Mouse (Mus musculus): ENCODE measurements around the gene Gm20721.
"Not testable (repeated sequence)": the region's sequence is repeated elsewhere in the genome, so short reads cannot be mapped to it uniquely, and the experiment has no call there.

The Gm20721 gene

DNA sequence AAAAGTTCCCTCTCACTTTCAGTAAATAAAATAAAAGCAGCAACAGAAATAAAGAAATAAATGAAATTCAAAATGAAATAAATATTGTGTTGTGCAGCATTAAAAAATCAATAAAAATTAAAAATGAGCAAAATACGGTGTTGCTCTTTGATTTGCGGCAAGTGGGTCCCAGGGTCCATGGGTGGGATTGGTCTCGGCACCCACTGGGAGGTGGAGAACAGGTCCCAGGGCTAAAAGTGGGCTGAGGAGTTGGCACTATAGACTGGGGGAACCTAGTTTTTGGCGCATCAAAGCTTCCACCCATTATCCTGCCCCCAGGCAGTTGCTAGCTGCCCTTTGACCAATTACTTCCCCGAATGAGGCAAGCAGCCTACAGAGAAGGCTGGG is at the start of gene Gm20721:
Gene Gm20721, minus strand, starts transcription at position 101 of the 387 bp plus-strand sequence.
- DNase-seq (ENCODE audit: low read depth): no peak

GRCm38 (mm10) chr2:174393383-174393782 is 46.9 kb upstream of the Gm20721 start:
- DNase-seq (ENCODE audit: low read depth): no peak

DNA sequence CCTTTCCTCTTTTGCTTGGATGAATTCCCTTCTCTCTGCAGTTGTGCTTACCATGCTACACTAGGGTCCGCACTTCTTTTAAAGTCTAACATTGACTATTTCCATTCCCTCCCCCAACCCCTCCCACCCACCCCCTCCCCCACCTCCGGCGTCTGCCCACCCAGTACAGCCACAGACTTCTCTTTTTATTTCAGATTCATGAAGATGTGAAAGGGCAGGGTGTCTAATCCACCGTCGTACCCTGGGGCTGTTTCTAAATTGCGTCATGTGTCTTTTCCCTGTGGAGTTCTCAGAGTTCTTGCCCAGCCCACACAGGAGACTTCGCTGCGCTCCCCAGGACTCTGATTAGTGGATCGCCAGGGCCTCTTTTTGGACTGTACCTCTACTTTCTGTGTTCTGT is 46.0 kb upstream of the Gm20721 start:
- peak; percentile 16 for DNase-seq (ENCODE audit: low read depth)

DNA sequence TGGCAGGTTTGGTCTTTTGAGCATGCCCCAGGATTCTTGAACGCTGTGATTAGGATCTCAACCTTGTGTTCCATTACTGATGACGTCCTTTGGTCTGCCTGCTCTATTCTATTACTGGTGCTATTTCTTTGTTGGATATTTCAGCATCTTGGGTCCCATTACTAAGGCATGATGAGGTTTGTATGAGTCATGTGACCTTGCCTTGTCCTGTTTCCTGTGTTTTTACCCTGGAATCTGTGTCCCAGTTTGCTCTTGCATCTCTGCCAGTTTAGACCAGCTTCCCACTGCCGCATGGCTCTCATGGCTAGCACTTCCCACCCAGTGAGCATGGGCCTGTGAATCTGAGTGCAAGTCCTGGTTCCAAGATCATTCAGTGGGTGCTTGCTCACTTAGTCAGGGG is 45.4 kb upstream of the Gm20721 start:
- peak; percentile 39 for DNase-seq (ENCODE audit: low read depth)

- no peak for DNase-seq (ENCODE audit: low read depth)
Observed at GRCm38 (mm10) chr2:174381021-174381420, 34.5 kb upstream of the Gm20721 start.

GRCm38 (mm10) chr2:174366571-174366970 is 20.1 kb upstream of the Gm20721 start:
- no peak for DNase-seq (ENCODE audit: low read depth)

DNA sequence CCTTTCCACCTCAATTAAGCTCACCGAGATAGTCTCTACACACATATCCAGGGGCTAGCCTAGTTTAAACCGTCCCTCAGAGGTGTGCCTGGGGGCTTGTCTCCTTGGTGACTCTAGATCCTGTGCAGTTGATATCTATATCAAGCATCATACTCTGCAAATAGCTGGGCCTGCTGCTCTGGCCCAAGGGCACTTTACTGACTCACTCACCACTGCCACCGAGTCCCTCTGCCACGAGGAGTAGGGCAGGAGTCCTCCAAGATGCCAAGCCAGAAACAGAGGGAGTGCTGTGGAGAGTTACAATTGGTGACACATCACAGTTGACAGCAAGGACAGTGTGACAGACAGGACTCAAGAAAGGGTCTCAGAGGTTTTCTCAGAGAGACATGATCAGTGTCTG is 13.1 kb upstream of the Gm20721 start:
- no peak for DNase-seq (ENCODE audit: low read depth)

DNA sequence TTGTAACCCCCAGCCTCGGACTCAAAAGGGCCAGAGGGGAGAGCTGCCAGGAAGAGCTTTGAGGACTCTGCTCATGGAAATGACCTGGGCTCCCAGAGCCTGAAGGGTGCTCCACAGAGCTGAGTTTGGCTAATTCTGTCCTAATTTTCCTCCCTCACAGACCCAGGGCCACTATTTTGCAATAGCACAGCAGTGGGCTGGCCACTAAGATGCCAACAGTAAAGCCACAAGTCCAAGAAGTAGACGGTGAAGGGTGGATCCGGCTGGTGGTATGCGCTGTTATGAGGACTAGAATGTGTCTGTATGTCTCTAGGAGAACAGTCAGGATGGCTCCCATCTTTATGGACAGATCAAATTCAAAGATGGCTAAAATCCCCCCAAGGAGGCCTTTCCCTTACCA is 12.0 kb upstream of the Gm20721 start:
- no peak for DNase-seq (ENCODE audit: low read depth)

DNA sequence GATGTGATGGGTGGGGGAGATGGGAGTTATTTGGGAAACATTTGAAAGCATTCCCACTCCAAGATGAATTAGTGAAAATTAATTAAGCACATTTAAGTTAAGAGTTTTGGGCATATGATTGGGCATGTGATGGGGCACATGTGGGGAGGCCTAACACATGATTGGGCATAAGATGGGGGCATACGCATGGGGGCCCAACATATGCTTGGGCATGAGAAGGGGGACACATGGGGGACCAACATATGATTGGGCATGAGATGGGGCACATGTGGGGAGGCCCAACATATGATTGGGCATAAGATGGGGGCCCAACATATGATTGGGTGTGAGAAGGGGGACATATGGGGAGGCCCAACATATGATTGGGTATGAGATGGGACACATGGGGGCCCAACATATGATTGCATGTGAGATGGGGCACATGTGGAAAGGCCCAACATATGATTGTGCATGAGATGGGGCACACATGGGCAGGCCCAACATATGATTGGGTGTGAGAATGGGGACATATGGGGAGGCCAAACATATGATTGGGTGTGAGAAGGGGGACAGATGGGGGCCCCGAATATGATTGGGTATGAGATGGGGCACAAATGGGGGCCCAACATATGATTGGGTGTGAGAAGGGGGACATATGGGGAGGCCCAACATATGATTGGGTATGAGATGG is 622 bp upstream of the Gm20721 start:
- DNase-seq (ENCODE audit: low read depth): not testable (repeated sequence)

DNA sequence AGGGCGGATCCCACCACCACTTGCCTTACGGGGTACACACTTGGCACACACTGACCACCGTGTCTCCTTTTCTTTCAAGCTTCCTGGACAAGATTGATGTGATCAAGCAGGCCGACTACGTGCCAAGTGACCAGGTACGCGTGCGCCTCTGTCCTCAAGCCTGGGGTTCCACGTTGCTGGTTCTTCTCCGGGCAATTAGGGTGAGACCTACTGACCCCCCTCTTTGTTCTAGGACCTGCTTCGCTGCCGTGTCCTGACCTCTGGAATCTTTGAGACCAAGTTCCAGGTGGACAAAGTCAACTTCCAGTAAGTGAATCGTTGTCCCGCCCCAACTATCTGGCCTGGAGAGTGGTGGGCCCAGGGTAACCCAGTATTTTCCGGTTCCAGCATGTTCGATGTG is 1.5 kb downstream of the Gm20721 start:
- DNase-seq (ENCODE audit: low read depth): no peak

DNA sequence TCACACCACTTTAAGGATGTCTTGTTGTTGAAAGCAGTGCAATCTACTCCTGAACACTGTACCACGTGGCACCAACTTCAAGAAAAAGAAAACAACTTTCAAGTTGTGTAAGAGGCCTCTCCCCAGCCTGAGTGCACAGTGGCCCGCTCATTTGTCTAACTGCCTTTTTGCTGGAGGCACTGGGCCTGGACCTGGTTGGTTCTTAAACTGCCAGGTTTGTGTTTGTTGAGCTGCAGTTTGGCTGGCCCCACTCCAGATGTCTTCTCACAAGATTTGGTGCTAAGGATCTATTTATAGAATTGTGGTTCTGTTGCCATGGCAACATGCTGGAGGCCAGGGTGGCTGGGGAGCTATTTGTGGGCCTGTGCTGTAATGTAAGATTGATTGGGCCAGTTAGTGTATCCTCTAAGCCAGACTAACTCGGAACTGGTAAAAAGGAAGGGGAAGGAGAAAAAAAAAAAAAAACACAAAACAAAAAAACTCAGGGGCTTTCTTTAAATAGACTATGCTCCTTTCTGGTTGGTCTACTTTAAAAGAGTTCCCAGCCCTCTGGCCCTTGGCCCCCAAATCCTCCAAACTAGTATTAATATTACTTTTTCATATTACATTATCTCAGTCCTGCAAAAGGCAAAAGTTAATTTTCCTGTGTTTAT is 2.4 kb downstream of the Gm20721 start:
- peak; percentile 100 for DNase-seq (ENCODE audit: low read depth)

DNA sequence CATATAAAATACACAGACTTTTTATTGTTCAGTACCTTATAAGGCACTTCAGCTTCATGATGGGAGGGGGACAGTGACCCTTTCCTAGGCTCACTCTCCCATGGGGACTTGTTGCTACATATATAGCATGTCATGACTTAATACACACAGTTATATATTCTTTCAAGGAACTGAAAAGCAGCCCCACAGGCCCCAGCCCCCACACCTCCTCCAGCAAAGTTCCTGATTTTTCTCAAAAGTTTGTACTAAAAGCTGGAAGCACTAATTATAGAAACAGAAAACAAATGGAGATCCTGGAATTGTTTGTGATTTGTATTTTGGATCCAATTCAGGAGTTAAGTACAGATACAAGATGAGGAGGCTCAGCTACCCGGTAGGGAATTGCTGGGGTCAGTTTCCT is 2.9 kb downstream of the Gm20721 start:
- DNase-seq (ENCODE audit: low read depth): peak; percentile 31

DNA sequence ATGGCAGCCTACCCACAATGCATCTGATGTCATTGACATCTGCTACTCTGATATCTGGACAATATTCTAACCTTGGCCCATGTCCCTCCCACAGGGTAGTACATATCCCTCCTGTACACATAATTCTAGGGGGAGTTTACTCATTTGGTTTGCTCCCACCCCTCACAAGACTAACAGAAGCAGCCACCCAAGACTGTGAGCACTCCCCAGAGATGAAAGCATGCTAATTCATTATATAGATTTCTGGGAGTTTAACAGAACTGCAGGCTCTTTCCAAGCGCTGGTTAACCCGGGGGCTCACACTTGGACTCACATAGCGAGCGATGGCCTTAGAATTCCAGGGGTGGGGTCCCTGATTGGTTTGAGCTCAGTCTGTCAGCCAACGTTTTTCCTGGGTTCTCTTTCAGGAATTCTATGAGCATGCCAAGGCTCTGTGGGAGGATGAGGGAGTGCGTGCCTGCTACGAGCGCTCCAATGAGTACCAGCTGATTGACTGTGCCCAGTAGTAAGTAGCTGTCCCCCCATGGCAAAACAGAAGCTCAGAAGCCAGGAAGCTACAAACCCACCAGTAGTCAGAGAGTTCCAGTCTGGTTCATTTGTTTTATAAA is 3.6 kb downstream of the Gm20721 start:
- DNase-seq (ENCODE audit: low read depth): no peak

DNA sequence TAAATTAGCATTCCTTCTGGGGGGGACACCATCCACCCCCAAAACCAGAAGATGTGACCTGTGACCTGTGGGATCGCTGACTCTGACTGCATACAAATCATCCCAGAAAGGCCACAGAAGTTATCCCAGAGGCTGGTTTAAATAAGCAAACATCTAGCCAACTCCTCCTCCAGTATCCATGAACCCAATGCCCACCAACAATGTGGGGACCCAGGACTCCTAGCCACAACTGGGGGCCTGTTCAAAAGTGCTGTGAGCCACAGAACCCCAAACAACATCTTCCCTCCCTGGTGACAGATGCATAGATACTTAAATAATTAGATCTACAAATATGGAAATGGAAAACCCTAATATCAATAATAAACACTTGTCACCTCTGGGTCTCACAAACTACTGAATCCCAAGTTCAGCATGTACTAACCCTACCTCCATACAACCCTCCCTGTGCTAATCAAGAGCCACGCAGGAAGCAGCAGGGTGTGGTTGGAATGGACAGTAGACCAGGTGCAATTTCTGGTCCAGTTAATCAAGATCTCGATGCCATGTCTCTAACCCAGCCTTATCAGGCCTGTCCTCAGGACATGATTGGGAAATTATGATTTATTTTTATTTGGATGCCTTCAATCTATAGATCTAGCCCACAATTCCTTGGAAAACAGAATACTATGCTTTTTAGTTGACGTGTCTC is 5.5 kb downstream of the Gm20721 start:
- DNase-seq (ENCODE audit: low read depth): no peak

DNA sequence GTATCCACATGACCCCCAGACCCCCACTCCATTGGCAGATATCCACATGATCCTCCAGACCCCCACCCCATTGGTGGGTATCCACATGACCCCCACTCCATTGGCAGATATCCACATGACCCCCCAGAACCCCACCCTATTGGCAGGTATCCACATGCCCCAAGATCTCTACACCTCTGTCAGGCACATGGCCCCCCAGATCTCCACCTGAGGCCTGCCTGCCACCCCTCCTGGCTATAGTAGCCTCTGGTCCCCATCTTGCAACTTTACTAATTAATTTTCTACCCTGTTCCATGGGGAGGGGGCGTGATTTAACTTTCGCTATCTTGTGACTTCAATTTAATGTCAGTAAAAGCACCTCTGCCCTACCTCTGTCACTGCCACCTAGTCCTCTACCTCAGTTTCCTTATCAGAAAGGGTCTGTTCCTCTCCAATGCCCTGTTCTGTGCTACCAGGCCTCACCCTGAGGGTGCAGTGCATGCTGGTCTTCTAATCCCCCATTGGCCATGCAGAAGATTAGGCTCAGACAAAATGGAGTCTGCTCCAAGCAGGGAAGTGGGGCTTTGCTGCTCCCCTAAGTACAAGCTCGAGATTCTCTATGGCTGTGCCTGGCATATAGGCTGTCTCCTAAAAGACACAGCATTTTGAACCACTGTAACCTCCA is 6.2 kb downstream of the Gm20721 start:
- no peak for DNase-seq (ENCODE audit: low read depth)

DNA sequence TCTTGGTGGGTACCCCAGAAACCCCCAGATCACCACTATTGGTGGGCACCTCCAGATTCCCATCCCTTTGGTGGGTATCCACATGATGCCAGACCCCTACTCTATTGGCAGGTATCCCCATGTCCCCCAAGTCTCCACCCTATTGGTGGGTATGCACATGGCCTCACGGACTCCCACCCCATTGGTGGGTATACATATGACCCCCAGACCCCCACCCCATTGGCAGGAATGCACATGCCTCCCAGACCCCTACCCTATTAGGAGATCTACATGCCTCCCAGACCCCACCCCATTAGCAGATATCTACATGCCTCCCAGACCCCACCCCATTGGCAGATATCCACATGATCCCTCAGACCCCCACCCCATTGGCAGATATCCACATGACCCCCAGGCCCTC is 6.8 kb downstream of the Gm20721 start:
- DNase-seq (ENCODE audit: low read depth): no peak

- DNase-seq (ENCODE audit: low read depth): no peak
Observed at GRCm38 (mm10) chr2:174337275-174337674, 9.2 kb downstream of the Gm20721 start.

GRCm38 (mm10) chr2:174334415-174334814 is 12.1 kb downstream of the Gm20721 start:
- DNase-seq (ENCODE audit: low read depth): no peak

DNA sequence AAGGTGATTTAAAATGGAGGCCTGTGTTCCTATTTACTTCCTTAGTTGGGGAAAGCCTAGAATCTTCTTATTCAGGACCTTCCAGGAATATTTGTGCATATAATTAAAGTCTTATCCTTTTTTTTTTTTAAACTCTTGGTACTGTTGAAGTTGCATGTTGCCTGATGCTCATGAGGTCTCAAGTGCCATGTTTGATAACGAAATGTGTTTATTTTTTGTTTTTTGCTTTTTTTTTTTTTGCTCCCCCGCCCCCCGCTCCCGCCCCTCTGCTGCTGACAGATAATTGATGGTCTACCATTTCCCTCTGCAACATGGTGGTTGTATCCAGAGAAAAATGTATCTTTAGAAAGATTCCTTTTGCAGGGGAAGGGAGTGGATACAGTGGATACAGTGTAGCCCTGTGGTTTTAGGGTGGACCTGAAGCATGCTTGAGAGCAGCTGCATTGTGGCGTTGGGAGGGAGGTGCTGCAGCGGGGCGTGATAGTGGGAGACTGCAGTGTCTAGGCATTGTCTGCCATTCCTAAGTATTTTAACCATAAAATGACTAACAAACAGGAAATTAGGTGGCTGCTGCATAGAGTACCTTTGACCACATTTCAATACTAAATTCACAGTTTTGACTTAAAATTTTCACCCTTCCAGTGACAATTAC is 13.1 kb downstream of the Gm20721 start:
- no peak for DNase-seq (ENCODE audit: low read depth)

- no peak for DNase-seq (ENCODE audit: low read depth)
Observed at GRCm38 (mm10) chr2:174331282-174332030, 15.1 kb downstream of the Gm20721 start.

- peak; percentile 76 for DNase-seq (ENCODE audit: low read depth)
Observed at GRCm38 (mm10) chr2:174330616-174331191, 15.8 kb downstream of the Gm20721 start.
